Mouse (Mus musculus) lung, embryonic 14.5 days (tissue): ENCODE measurements around the gene Alpk1. TPM values are rescaled to one million over a fixed set of nuclear protein-coding genes. Genes with fewer than 3 reads are reported as not detected.

Source experiments
- ATAC-seq: fragments of 200-750 bp; cut with Nextera tagmentation; 2 replicates; pipeline ENCODE4 v1.8.0; 2017; ENCODE audit warnings: mild to moderate bottlenecking, moderate TSS enrichment, moderate library complexity; ENCODE audit not compliant: insufficient read depth
- DNase-seq: peaks from one replicate; pipeline ENCODE4 v3.0.0-alpha.2; 2015
- H3K27ac ChIP-seq: fragments of 300-500 bp; sonication (generic); 2 replicates; pipeline ENCODE4 v1.5.1; 2014; ENCODE audit warnings: low read depth, mild to moderate bottlenecking, moderate library complexity
- H3K27me3 ChIP-seq: fragments of 300-500 bp; sonication (generic); 2 replicates; pipeline ENCODE4 v1.6.1; 2014; ENCODE audit warnings: low read length, control low read depth; ENCODE audit not compliant: insufficient read depth
- H3K36me3 ChIP-seq: fragments of 300-500 bp; sonication (generic); 2 replicates; pipeline ENCODE4 v1.6.1; 2014; ENCODE audit warnings: control low read depth; ENCODE audit not compliant: insufficient read depth
- H3K4me1 ChIP-seq: fragments of 300-500 bp; sonication (generic); 2 replicates; pipeline ENCODE4 v1.6.1; 2014; ENCODE audit warnings: antibody characterized with exemption, control low read depth; ENCODE audit not compliant: insufficient read depth
- H3K4me2 ChIP-seq: fragments of 300-500 bp; sonication (generic); 2 replicates; pipeline ENCODE4 v1.6.1; 2014; ENCODE audit warnings: mild to moderate bottlenecking
- H3K4me3 ChIP-seq: fragments of 300-500 bp; sonication (generic); 2 replicates; pipeline ENCODE4 v1.5.1; 2014; ENCODE audit warnings: low read depth, low read length
- H3K9ac ChIP-seq: fragments of 300-500 bp; sonication (generic); 2 replicates; pipeline ENCODE4 v1.6.1; 2014
- H3K9me3 ChIP-seq: fragments of 300-500 bp; sonication (generic); 2 replicates; pipeline ENCODE4 v1.6.1; 2016; ENCODE audit warnings: low read depth, low read length, control low read depth
- CTCF ChIP-seq: IDR thresholded peaks from 2 replicates; pipeline ENCODE4 v1.5.1; 2016; ENCODE audit warnings: antibody characterized with exemption, low read depth
- WGBS: fragments of 180-500 bp; shearing (Covaris S2); extraction: QIAGEN DNeasy Blood & Tissue Kit; methylation state at CpG from one replicate; pipeline ENCODE4 v1.1.7; 2014; 5-methylcytosine and 5-hydroxymethylcytosine counted together
- polyA plus RNA-seq: library from polyadenylated mRNA; unstranded; fragments of >200 nt; fragmentation: Nextera tagmentation; extraction: Ambion mirVana; gene quantifications from 2 replicates; pipeline ENCODE4 v1.2.1, GENCODE M21; 2014

The Alpk1 gene
- polyA plus RNA-seq, 1 experiment from 2014 or later = 1.3 TPM

- DNase-seq (no peak), ATAC-seq (peak; percentile 31; the same call in 1 of the 2 replicates)
- WGBS = 56% methylated on average over 11 of the region's 11 CpGs
Measured at GRCm38 (mm10) chr3:127818694-127819663, 38.7 kb upstream of the Alpk1 start.

GRCm38 (mm10) chr3:127817120-127817683, 36.9 kb upstream of the Alpk1 start:
- 71% methylated on average over 7 of the region's 7 CpGs for WGBS
- Histone ChIP-seq H3K4me1 (no peaks in the 10 kb centered on the region), H3K27ac (no peak overlapping the region), H3K9me3 (no peaks in the 10 kb centered on the region), H3K4me3 (no peak overlapping the region), H3K9ac (no peak overlapping the region), H3K36me3 (peaks cover 59% of the 10 kb centered on the region), H3K27me3 (no peaks in the 10 kb centered on the region), H3K4me2 (no peak overlapping the region)
- DNase-seq = no peak
- no peak for ATAC-seq
- TF ChIP-seq CTCF = no peak

More at GRCm38 (mm10) chr3:127818694-127819663, 38.7 kb upstream of the Alpk1 start:
- Histone ChIP-seq H3K27ac (no peak overlapping the region), H3K4me1 (no peaks in the 10 kb centered on the region), H3K9me3 (no peaks in the 10 kb centered on the region), H3K9ac (no peak overlapping the region), H3K36me3 (peaks cover 45% of the 10 kb centered on the region), H3K4me2 (no peak overlapping the region), H3K27me3 (no peaks in the 10 kb centered on the region), H3K4me3 (no peak overlapping the region)
- no peak for TF ChIP-seq CTCF

GRCm38 (mm10) chr3:127809103-127809502, 28.8 kb upstream of the Alpk1 start:
- no peak overlapping the region for H3K4me3 ChIP-seq
- peaks cover 65% of the 10 kb centered on the region for H3K36me3 ChIP-seq
- no peak overlapping the region for H3K27ac ChIP-seq
- H3K4me2 ChIP-seq = no peak overlapping the region
- DNase-seq (no peak), ATAC-seq (no peak)
- H3K4me1 ChIP-seq = no peaks in the 10 kb centered on the region
- H3K9me3 ChIP-seq = no peaks in the 10 kb centered on the region
- H3K9ac ChIP-seq = no peak overlapping the region
- no peak for TF ChIP-seq CTCF
- WGBS = 86% methylated on average over 7 of the region's 7 CpGs
- H3K27me3 ChIP-seq = no peaks in the 10 kb centered on the region

- Histone ChIP-seq H3K4me1 (no peaks in the 10 kb centered on the region), H3K36me3 (peaks cover 52% of the 10 kb centered on the region), H3K27ac (no peak overlapping the region), H3K4me3 (no peak overlapping the region), H3K9me3 (no peaks in the 10 kb centered on the region), H3K4me2 (no peak overlapping the region), H3K9ac (no peak overlapping the region), H3K27me3 (no peaks in the 10 kb centered on the region)
- TF ChIP-seq CTCF = no peak
- DNase-seq (no peak), ATAC-seq (no peak)
- 82% methylated on average over 5 of the region's 5 CpGs for WGBS
Measured at GRCm38 (mm10) chr3:127807846-127808245, 27.5 kb upstream of the Alpk1 start.

- Histone ChIP-seq H3K27ac (no peak overlapping the region), H3K36me3 (peaks cover 39% of the 10 kb centered on the region), H3K4me2 (no peak overlapping the region), H3K4me3 (no peak overlapping the region), H3K27me3 (no peaks in the 10 kb centered on the region), H3K4me1 (no peaks in the 10 kb centered on the region), H3K9me3 (no peaks in the 10 kb centered on the region), H3K9ac (no peak overlapping the region)
- ATAC-seq (no peak), DNase-seq (no peak)
- no peak for TF ChIP-seq CTCF
- WGBS = 87% methylated on average over 6 of the region's 6 CpGs
Measured at GRCm38 (mm10) chr3:127805991-127806390, 25.7 kb upstream of the Alpk1 start.

- ATAC-seq (no peak), DNase-seq (no peak)
- no peak overlapping the region for H3K9ac ChIP-seq
- H3K9me3 ChIP-seq = no peaks in the 10 kb centered on the region
- H3K36me3 ChIP-seq = peaks cover 34% of the 10 kb centered on the region
- H3K27me3 ChIP-seq = no peaks in the 10 kb centered on the region
- no peak overlapping the region for H3K4me3 ChIP-seq
- WGBS = 82% methylated on average over 12 of the region's 12 CpGs
- no peak for TF ChIP-seq CTCF
- H3K27ac ChIP-seq = no peak overlapping the region
- no peaks in the 10 kb centered on the region for H3K4me1 ChIP-seq
- no peak overlapping the region for H3K4me2 ChIP-seq
Measured at GRCm38 (mm10) chr3:127805071-127805470, 24.7 kb upstream of the Alpk1 start.

- Histone ChIP-seq H3K27me3 (no peaks in the 10 kb centered on the region), H3K4me3 (no peak overlapping the region), H3K4me2 (no peak overlapping the region), H3K27ac (no peak overlapping the region), H3K9ac (no peak overlapping the region), H3K4me1 (no peaks in the 10 kb centered on the region), H3K9me3 (no peaks in the 10 kb centered on the region), H3K36me3 (peaks cover 27% of the 10 kb centered on the region)
- no peak for TF ChIP-seq CTCF
- WGBS = 85% methylated on average over 4 of the region's 4 CpGs
- DNase-seq (no peak), ATAC-seq (no peak; the same call in 1 of the 2 replicates)
Measured at GRCm38 (mm10) chr3:127804439-127804838, 24.1 kb upstream of the Alpk1 start.
